Mouse (Mus musculus): ENCODE measurements around the gene Slc8a3. TPM values are rescaled to one million over a fixed set of nuclear protein-coding genes. Genes with fewer than 3 reads are reported as not detected.

The Slc8a3 gene
- total and polyA plus RNA-seq, 3 experiments: not detected

DNA sequence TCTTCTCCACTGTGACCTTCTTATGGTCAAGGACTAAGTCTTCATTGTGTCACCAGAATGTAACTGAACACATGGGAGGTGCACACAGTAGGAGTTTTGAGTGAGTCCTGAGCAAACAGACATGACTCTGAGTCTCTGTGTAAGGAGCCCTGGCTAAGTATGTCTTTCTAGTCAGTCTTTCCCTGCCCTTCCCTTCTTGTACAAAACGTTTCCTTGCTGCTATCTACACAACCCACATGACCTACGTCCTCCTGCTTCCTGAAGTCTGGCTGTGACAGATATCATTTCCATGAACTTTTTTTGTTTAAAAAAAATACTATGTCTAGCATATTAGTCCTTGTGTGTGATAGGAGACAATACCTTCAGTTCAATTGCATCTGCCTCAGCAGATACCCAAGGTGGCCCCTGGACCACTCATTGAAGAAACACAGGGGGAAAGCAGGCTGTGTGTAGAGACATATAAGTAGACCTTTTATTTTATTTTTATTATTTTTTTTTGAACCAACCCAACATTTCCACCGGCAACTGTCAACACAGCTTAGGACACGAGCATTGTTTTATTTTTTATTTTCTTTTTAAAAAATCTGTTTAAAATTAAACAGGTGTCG is 135.4 kb downstream of the Slc8a3 start (continued):
- no peak for TF ChIP-seq UBTF (IDR thresholded peaks at IDR 0.05; ENCODE audit: borderline replicate concordance, insufficient read depth, low read depth, low read length)

DNA sequence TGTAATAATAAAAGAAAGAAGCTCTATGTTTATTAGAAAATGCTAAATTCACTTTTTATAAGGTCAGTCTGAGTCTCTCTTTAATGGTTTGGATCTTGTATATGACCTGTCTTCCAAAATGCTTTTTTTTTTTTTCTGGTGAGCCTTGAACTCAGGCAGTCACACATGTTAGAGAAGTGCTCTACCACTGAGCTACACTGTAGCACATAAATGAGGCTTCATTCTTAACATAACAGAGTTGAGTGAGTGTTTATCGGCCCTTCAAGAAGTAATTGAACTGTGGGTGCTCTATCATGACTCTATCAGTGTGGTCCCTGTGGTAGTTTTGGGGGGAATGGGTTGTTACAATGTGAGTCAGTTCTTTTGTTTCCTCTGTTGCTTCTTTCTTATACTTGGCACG is 139.0 kb downstream of the Slc8a3 start:
- Histone ChIP-seq H3K27me3 (ENCODE audit: control insufficient read depth in 1 of 2, insufficient read depth in 2 of 2, low read length in 2 of 2) (no peaks in the 10 kb centered on the region), H3K79me2 (ENCODE audit: control insufficient read depth, insufficient read depth, low read length, poor library complexity) (no peaks in the 10 kb centered on the region), H3K4me3 (ENCODE audit: control insufficient read depth in 1 of 2, insufficient read depth in 1 of 2, low read depth in 2 of 2, low read length in 2 of 2) (no peak overlapping the region), H3K4me1 (ENCODE audit: control insufficient read depth in 1 of 2, insufficient read depth in 2 of 2, low read length in 2 of 2) (peaks cover 0 to 4% of the 10 kb centered on the region in 2 experiments; a peak in 2 of 4 replicates), H3K27ac (ENCODE audit: control insufficient read depth, low read depth, low read length) (no peak overlapping the region), H3K9me3 (replicated peaks; ENCODE audit: insufficient read depth, low read length) (no peaks in the 10 kb centered on the region), H3K9ac (ENCODE audit: control insufficient read depth, low read depth, low read length, poor library complexity, severe bottlenecking) (no peak overlapping the region), H3K36me3 (ENCODE audit: control insufficient read depth in 1 of 2, insufficient read depth in 2 of 2, low read length in 2 of 2) (no peaks in the 10 kb centered on the region; a peak in 1 of 4 replicates)
- TF ChIP-seq HCFC1 (IDR thresholded peaks at IDR 0.05; ENCODE audit: low read depth, low read length) (no peak), ETS1 (IDR thresholded peaks at IDR 0.05; ENCODE audit: low read depth, low read length) (no peak), SMC3 (IDR thresholded peaks at IDR 0.05; ENCODE audit: low read depth, low read length) (no peak), RCOR1 (IDR thresholded peaks at IDR 0.05; ENCODE audit: low read depth, low read length) (no peak), CTCF (IDR thresholded peaks at IDR 0.05 in 2 of 3, conservative IDR thresholded peaks at IDR 0.05 in 1 of 3; ENCODE audit: control insufficient read depth in 1 of 3, insufficient read depth in 1 of 3, low read depth in 2 of 3, low read length in 3 of 3, poor library complexity in 1 of 3, severe bottlenecking in 1 of 3) (no peak), MAX (IDR thresholded peaks at IDR 0.05; ENCODE audit: low read length) (0 out of 2 replicates have a peak, but pooled peaks have one; percentile 15), MXI1 (IDR thresholded peaks at IDR 0.05; ENCODE audit: low read depth, low read length) (no peak), TCF12 (IDR thresholded peaks at IDR 0.05; ENCODE audit: low read depth, low read length) (no peak), CHD2 (IDR thresholded peaks at IDR 0.05; ENCODE audit: low read length) (no peak), USF2 (IDR thresholded peaks at IDR 0.05; ENCODE audit: borderline replicate concordance in 1 of 2, insufficient read depth in 1 of 2, low read depth in 1 of 2, low read length in 2 of 2) (no peak), NRF1 (IDR thresholded peaks at IDR 0.05; ENCODE audit: insufficient read depth, low read depth, low read length, poor library complexity, severe bottlenecking) (no peak), ZKSCAN1 (IDR thresholded peaks at IDR 0.05; ENCODE audit: low read depth, low read length) (no peak), MYB (IDR thresholded peaks at IDR 0.05; ENCODE audit: low read depth, low read length) (no peak), NELFE (IDR thresholded peaks at IDR 0.05; ENCODE audit: low read depth, low read length) (no peak), CHD1 (IDR thresholded peaks at IDR 0.05; ENCODE audit: low read depth, low read length) (no peak), BHLHE40 (IDR thresholded peaks at IDR 0.05; ENCODE audit: borderline replicate concordance, low read depth, low read length) (peak; percentile 42; the same call in 1 of the 2 replicates), ZMIZ1 (IDR thresholded peaks at IDR 0.05; ENCODE audit: low read depth, low read length) (no peak), JUND (IDR thresholded peaks at IDR 0.05; ENCODE audit: low read depth, low read length) (no peak), ELF1 (IDR thresholded peaks at IDR 0.05; ENCODE audit: low read depth, low read length) (no peak), UBTF (IDR thresholded peaks at IDR 0.05; ENCODE audit: borderline replicate concordance, insufficient read depth, low read depth, low read length) (no peak), GATA1 (IDR thresholded peaks at IDR 0.05; ENCODE audit: low read depth, low read length) (no peak), MYC (IDR thresholded peaks at IDR 0.05; ENCODE audit: low read depth, low read length) (no peak), TBP (IDR thresholded peaks at IDR 0.05; ENCODE audit: low read depth, low read length) (peak; percentile 95), POLR2AphosphoS5 (IDR thresholded peaks at IDR 0.05; ENCODE audit: borderline replicate concordance, low read depth, low read length) (no peak), USF1 (IDR thresholded peaks at IDR 0.05; ENCODE audit: low read depth, low read length) (no peak)
- DNase-seq (ENCODE audit: low read depth, low spot score): peak; percentile 42
